Mouse (Mus musculus) bone marrow macrophage, adult 2 months (primary cell): ENCODE results near the gene Zfp646.

Experiments
- CTCF ChIP-seq: IDR thresholded peaks from 2 replicates; pipeline ENCODE4 v1.5.1; 2012; ENCODE audit warnings: low read depth, mild to moderate bottlenecking, low read length, moderate library complexity
- POLR2A ChIP-seq: IDR thresholded peaks from 2 replicates; pipeline ENCODE4 v1.6.1; 2012; ENCODE audit warnings: mild to moderate bottlenecking, low read depth, low read length, borderline replicate concordance

GRCm38 (mm10) chr7:127876041-127876466 is at the start of gene Zfp646:
- TF ChIP-seq CTCF = no peak
- no peak for TF ChIP-seq POLR2A
